In the genomic region with DNA sequence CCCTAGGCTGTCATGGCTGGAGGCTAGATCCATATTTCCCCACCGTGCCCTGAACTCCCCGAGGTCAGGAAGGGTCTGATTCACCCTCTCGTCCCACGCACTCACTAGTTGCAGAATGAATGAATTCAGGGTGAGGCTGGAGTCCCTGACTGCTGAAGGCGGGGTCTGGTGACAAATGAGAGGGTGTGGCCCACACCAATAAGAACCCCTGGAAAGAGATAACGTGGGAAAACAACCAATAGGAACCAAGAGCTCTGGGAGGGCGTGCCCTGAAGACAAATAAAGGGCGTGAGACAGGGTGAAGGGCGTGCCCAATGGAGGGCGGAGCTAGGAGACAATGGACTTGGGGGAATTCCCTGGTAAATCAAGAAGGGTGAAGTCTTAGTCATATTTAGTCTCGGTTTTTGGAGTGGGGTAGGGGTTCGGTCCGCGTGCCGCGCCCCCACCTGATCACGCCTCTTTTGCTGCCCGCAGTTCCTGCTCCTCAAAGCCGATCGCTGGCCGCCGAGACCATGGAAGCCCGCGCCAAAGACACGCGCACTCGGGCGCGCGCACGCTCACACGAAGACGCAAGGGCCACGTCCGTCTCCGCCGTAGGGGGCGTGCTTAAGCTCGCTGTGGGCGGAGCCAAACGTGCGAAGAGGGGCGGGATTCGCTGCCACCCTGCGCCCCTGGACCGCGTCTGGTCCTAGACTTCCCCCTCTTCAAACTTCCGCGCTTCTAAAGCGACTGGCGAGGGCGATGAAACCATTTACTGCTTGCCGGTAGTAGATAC, we compare ENCODE assay signal across 8 mouse cellular contexts. TPM values are rescaled to one million over a fixed set of nuclear protein-coding genes. Genes with fewer than 3 reads are reported as not detected.
A peak's percentile ranks its signal among the peaks of the same experiment; 100 is the strongest.
DNase-seq lines count a peak whose midpoint lies in the region; ATAC-seq and TF ChIP-seq lines count a peak whose summit lies in the region.

No protein-coding gene starts in this region.

- DNase-seq in ES-E14 (ENCODE audit: low read depth, low spot score), result peak; percentile 96
- peak; percentile 95 to 98 for DNase-seq in cerebellum, adult 18-20 months
- DNase-seq in heart, postnatal 4 days, result peak; percentile 94
- peak; percentile 92 to 95 for DNase-seq in layer of hippocampus, adult 8-10 months (ENCODE audit: low spot score in 2 of 2)
- peak; percentile 80 for DNase-seq in ovary, adult 18-20 months (ENCODE audit: low spot score)
- DNase-seq in thymus, postnatal 0 days (ENCODE audit: low spot score), result peak; percentile 97

- peak overlapping the region; percentile 38; the same call in 1 of the 2 replicates for H3K27ac ChIP-seq in ES-E14 (ENCODE audit: insufficient read depth, low read depth, low read length, poor library complexity, severe bottlenecking)
- peak overlapping the region; percentile 91 for H3K27ac ChIP-seq in forebrain, embryonic 16.5 days (ENCODE audit: low read length)
- peak overlapping the region; percentile 65 for H3K27ac ChIP-seq in lung, embryonic 15.5 days

- in situ Hi-C loops in ES-E14 (cut with MboI; ENCODE audit: low sequenced_read_pairs in 2 of 2, unreplicated experiment in 2 of 2), result no loop called here

- H3K36me3 ChIP-seq in ES-E14 (ENCODE audit: control insufficient read depth, insufficient read depth, low read length, poor library complexity, severe bottlenecking), result no peaks in the 10 kb centered on the region; the same call in 1 of the 2 replicates
- no peaks in the 10 kb centered on the region for H3K36me3 ChIP-seq in forebrain, embryonic 16.5 days (ENCODE audit: control insufficient read depth, insufficient read depth)
- no peaks in the 10 kb centered on the region for H3K36me3 ChIP-seq in lung, embryonic 15.5 days

- peak overlapping the region; percentile 76 to 83 for H3K4me3 ChIP-seq in ES-E14 (ENCODE audit: insufficient read depth in 1 of 2, low read depth in 1 of 2, low read length in 2 of 2, poor library complexity in 1 of 2, severe bottlenecking in 1 of 2)
- H3K4me3 ChIP-seq in forebrain, embryonic 16.5 days (replicated peaks; ENCODE audit: low read length), result peak overlapping the region; percentile 61
- peak overlapping the region; percentile 56 for H3K4me3 ChIP-seq in lung, embryonic 15.5 days

- H3K27me3 ChIP-seq in forebrain, embryonic 16.5 days (replicated peaks; ENCODE audit: control insufficient read depth, insufficient read depth, low read length), result no peaks in the 10 kb centered on the region
- H3K27me3 ChIP-seq in lung, embryonic 15.5 days, result peaks cover 12% of the 10 kb centered on the region

- H3K4me1 ChIP-seq in ES-E14 (ENCODE audit: control insufficient read depth in 2 of 2, insufficient read depth in 2 of 2, low read length in 2 of 2, poor library complexity in 1 of 2), result peaks cover 0 to 26% of the 10 kb centered on the region in 2 experiments; a peak in 2 of 4 replicates
- peaks cover 50% of the 10 kb centered on the region for H3K4me1 ChIP-seq in forebrain, embryonic 16.5 days (replicated peaks; ENCODE audit: control insufficient read depth, insufficient read depth, low read length)
- peaks cover 34% of the 10 kb centered on the region for H3K4me1 ChIP-seq in lung, embryonic 15.5 days

- H3K9ac ChIP-seq in ES-E14 (ENCODE audit: insufficient read depth, low read depth, low read length, poor library complexity, severe bottlenecking), result peak overlapping the region; percentile 81
- H3K9ac ChIP-seq in forebrain, embryonic 16.5 days (replicated peaks; ENCODE audit: low read depth, low read length), result peak overlapping the region; percentile 59
- H3K9ac ChIP-seq in lung, embryonic 15.5 days, result peak overlapping the region; percentile 50

- peak overlapping the region; percentile 84 for H3K4me2 ChIP-seq in forebrain, embryonic 16.5 days (ENCODE audit: low read length)
- H3K4me2 ChIP-seq in lung, embryonic 15.5 days, result peak overlapping the region; percentile 88

- peak; percentile 91 for ATAC-seq in forebrain, embryonic 16.5 days
- ATAC-seq in lung, embryonic 15.5 days (ENCODE audit: borderline replicate concordance, extremely low read depth, low FRiP score, low TSS enrichment), result peak; percentile 91

- under 1% methylated on average over 53 of the region's 53 CpGs for WGBS in forebrain, embryonic 16.5 days
- under 1% methylated on average over 53 of the region's 53 CpGs for WGBS in lung, embryonic 15.5 days

- H3K9me3 ChIP-seq in ES-E14 (ENCODE audit: control insufficient read depth, insufficient read depth, low read depth, low read length), result no peaks in the 10 kb centered on the region
- no peaks in the 10 kb centered on the region for H3K9me3 ChIP-seq in forebrain, embryonic 16.5 days (ENCODE audit: control insufficient read depth, low read length)
- no peaks in the 10 kb centered on the region for H3K9me3 ChIP-seq in lung, embryonic 15.5 days

TF ChIP-seq in ES-E14, 5 proteins besides CTCF, POLR2A, EP300 and RAD21:
- TF ChIP-seq ZNF384 (IDR thresholded peaks at IDR 0.05; ENCODE audit: low read depth, low read length) (no peak), CHD2 (IDR thresholded peaks at IDR 0.05; ENCODE audit: low read depth, low read length) (peak; percentile 62; the same call in 1 of the 2 replicates), HCFC1 (IDR thresholded peaks at IDR 0.05; ENCODE audit: borderline replicate concordance, insufficient read depth, low read length) (peak; percentile 53; the same call in 1 of the 2 replicates), ZC3H11A (IDR thresholded peaks at IDR 0.05; ENCODE audit: borderline replicate concordance, low read depth, low read length) (no peak)
TF ChIP-seq in ES-E14: peak in this region for 2.

RNA-seq across cellular contexts. Expression of gene 4931428F04Rik, which starts 0.5 kb away (rescaled TPM):
- total RNA-seq in ES-E14 (2012; rRNA removed), result 3.9 and 4.2 TPM in 2 replicates
- polyA plus RNA-seq in forebrain, embryonic 16.5 days (2015; fragmentation: Nextera tagmentation; extraction: Ambion mirVana), result 110 and 125 TPM in 2 replicates
- 1 to 10 TPM; 6.0 to 7.5 TPM for total RNA-seq in heart, postnatal 4 days (2021)
- total RNA-seq in layer of hippocampus, adult 8-10 months (2022), result 10 to 100 TPM; 20.4 to 25.4 (median 21.7) TPM
- 9.7 and 10.0 TPM in 2 replicates for polyA plus RNA-seq in lung, embryonic 15.5 days (2015; fragmentation: Nextera tagmentation; extraction: Ambion mirVana)
- 3.2 and 4.2 TPM in 2 replicates for polyA plus RNA-seq in thymus, postnatal 0 days (2015; fragmentation: Nextera tagmentation; extraction: Ambion mirVana)

RNA-seq across cellular contexts. Expression of gene Exoc3l, which starts 6.8 kb away (rescaled TPM):
- 22.0 and 33.5 TPM in 2 replicates for total RNA-seq in ES-E14 (2012; rRNA removed)
- 12.5 and 12.9 TPM in 2 replicates for polyA plus RNA-seq in forebrain, embryonic 16.5 days (2015; fragmentation: Nextera tagmentation; extraction: Ambion mirVana)
- total RNA-seq in heart, postnatal 4 days (2021), result 10 to 100 TPM; 11.2 to 15.6 TPM
- total RNA-seq in layer of hippocampus, adult 8-10 months (2022), result 1 to 10 TPM in 2 of 4 experiments, under 1 TPM in 2; 0.89 to 2.1 (median 1.0) TPM
- polyA plus RNA-seq in lung, embryonic 15.5 days (2015; fragmentation: Nextera tagmentation; extraction: Ambion mirVana), result 30.3 and 32.9 TPM in 2 replicates
- polyA plus RNA-seq in thymus, postnatal 0 days (2015; fragmentation: Nextera tagmentation; extraction: Ambion mirVana), result 4.0 and 5.1 TPM in 2 replicates

RNA-seq across cellular contexts. Expression of gene E2f4, which starts 8.3 kb away (rescaled TPM):
- 66.8 and 67.1 TPM in 2 replicates for total RNA-seq in ES-E14 (2012; rRNA removed)
- polyA plus RNA-seq in forebrain, embryonic 16.5 days (2015; fragmentation: Nextera tagmentation; extraction: Ambion mirVana), result 44.9 and 46.8 TPM in 2 replicates
- 10 to 100 TPM; 29.5 to 32.4 TPM for total RNA-seq in heart, postnatal 4 days (2021)
- 10 to 100 TPM; 36.4 to 38.9 (median 37.6) TPM for total RNA-seq in layer of hippocampus, adult 8-10 months (2022)
- 76.4 and 77.3 TPM in 2 replicates for polyA plus RNA-seq in lung, embryonic 15.5 days (2015; fragmentation: Nextera tagmentation; extraction: Ambion mirVana)
- polyA plus RNA-seq in thymus, postnatal 0 days (2015; fragmentation: Nextera tagmentation; extraction: Ambion mirVana), result 81.7 and 103 TPM in 2 replicates

RNA-seq across cellular contexts. Expression of gene Nol3, which starts 13.2 kb away (rescaled TPM):
- 0.85 and 1.0 TPM in 2 replicates for total RNA-seq in ES-E14 (2012; rRNA removed)
- 1.5 and 2.8 TPM in 2 replicates for polyA plus RNA-seq in forebrain, embryonic 16.5 days (2015; fragmentation: Nextera tagmentation; extraction: Ambion mirVana)
- total RNA-seq in heart, postnatal 4 days (2021), result 10 to 100 TPM in 1 of 2 experiments, 1 to 10 TPM in 1; 9.9 to 11.0 TPM
- total RNA-seq in layer of hippocampus, adult 8-10 months (2022), result 10 to 100 TPM in 2 of 4 experiments, 1 to 10 TPM in 2; 8.2 to 14.0 (median 11.6) TPM
- 1.5 and 1.7 TPM in 2 replicates for polyA plus RNA-seq in lung, embryonic 15.5 days (2015; fragmentation: Nextera tagmentation; extraction: Ambion mirVana)
- polyA plus RNA-seq in thymus, postnatal 0 days (2015; fragmentation: Nextera tagmentation; extraction: Ambion mirVana), result 0.42 and 0.47 TPM in 2 replicates

RNA-seq across cellular contexts. Expression of gene Elmo3, which starts 16.3 kb away (rescaled TPM):
- total RNA-seq in ES-E14 (2012; rRNA removed), result 3.5 and 4.3 TPM in 2 replicates
- 0.76 and 1.3 TPM in 2 replicates for polyA plus RNA-seq in forebrain, embryonic 16.5 days (2015; fragmentation: Nextera tagmentation; extraction: Ambion mirVana)
- total RNA-seq in heart, postnatal 4 days (2021), result 1 to 10 TPM; 1.5 to 2.1 TPM
- 1 to 10 TPM in 2 of 4 experiments, under 1 TPM in 2; 0.63 to 2.3 (median 1.4) TPM for total RNA-seq in layer of hippocampus, adult 8-10 months (2022)
- 10.1 and 12.1 TPM in 2 replicates for polyA plus RNA-seq in lung, embryonic 15.5 days (2015; fragmentation: Nextera tagmentation; extraction: Ambion mirVana)
- polyA plus RNA-seq in thymus, postnatal 0 days (2015; fragmentation: Nextera tagmentation; extraction: Ambion mirVana), result 9.3 and 9.4 TPM in 2 replicates

Comparison
In these comparisons a context has a peak if more than half of its experiments do, and no peak if none do; other contexts are left out.
1. Peak in every context shown above with its lines: DNase-seq, ATAC-seq, H3K4me3 ChIP-seq and H3K27ac ChIP-seq.
2. H3K27ac ChIP-seq: peak in every context shown above with its lines; median percentile 91 in forebrain, embryonic 16.5 days; 65 in lung, embryonic 15.5 days; 38 in ES-E14.